Mouse (Mus musculus) CH12.LX (cell line): ENCODE results near the gene Mdc1. TPM values are rescaled to one million over a fixed set of nuclear protein-coding genes. Genes with fewer than 3 reads are reported as not detected.

Experiments
- DNase-seq: peaks from one replicate; pipeline ENCODE4 v3.0.0-alpha.2; 2013; ENCODE audit errors: extremely low read depth
- H3K27ac ChIP-seq: 2 replicates; pipeline ENCODE4 v1.5.1; 2012; ENCODE audit warnings: low read depth, mild to moderate bottlenecking, control low read depth, moderate library complexity; ENCODE audit not compliant: insufficient read depth
- H3K27me3 ChIP-seq: replicated peaks from 2 replicates; pipeline ENCODE3; 2012; ENCODE audit warnings: inconsistent platforms
- H3K36me3 ChIP-seq, 2 experiments: replicated peaks in 1 of 2; 2 replicates each; pipeline versions ENCODE3 to v1.6.1; 2012; ENCODE audit warnings: inconsistent platforms in 1 of 2, low read length in 1 of 2, mild to moderate bottlenecking in 1 of 2, mixed read lengths in 1 of 2, moderate library complexity in 1 of 2; ENCODE audit not compliant: control insufficient read depth in 1 of 2, insufficient read depth in 1 of 2
- H3K4me1 ChIP-seq, 2 experiments: 2 replicates each; pipeline ENCODE4 v1.6.1; 2012; ENCODE audit warnings: inconsistent platforms in 1 of 2, moderate library complexity in 1 of 2; ENCODE audit not compliant: insufficient read depth in 2 of 2, control insufficient read depth in 1 of 2
- H3K4me2 ChIP-seq: 2 replicates; pipeline ENCODE4 v1.6.1; 2012; ENCODE audit warnings: low read depth, mild to moderate bottlenecking, control low read depth; ENCODE audit not compliant: poor library complexity, insufficient read depth, severe bottlenecking
- H3K4me3 ChIP-seq, 3 experiments: fragments of 150-350 bp in 1 of 3; sonication (generic) in 1 of 3; replicated peaks in 1 of 3; 2 replicates each; pipeline versions ENCODE3 to v1.5.1; 2011 to 2012; ENCODE audit warnings: low read depth in 2 of 3, low read length in 2 of 3, mild to moderate bottlenecking in 2 of 3, moderate library complexity in 2 of 3, control low read depth in 1 of 3, improper control_type of control experiment in 1 of 3, inconsistent platforms in 1 of 3, mixed read lengths in 1 of 3; ENCODE audit not compliant: poor library complexity in 1 of 3
- H3K79me2 ChIP-seq: replicated peaks from 2 replicates; pipeline ENCODE4 v1.6.1; 2012; ENCODE audit warnings: mild to moderate bottlenecking, moderate library complexity; ENCODE audit not compliant: control insufficient read depth, poor library complexity, insufficient read depth, severe bottlenecking; ENCODE audit errors: extremely low read depth
- H3K9ac ChIP-seq: 2 replicates; pipeline ENCODE4 v1.6.1; 2012; ENCODE audit warnings: low read depth, mild to moderate bottlenecking, control low read depth, moderate library complexity; ENCODE audit not compliant: insufficient read depth
- H3K9me3 ChIP-seq: replicated peaks from 2 replicates; pipeline ENCODE3; 2012; ENCODE audit warnings: low read length, inconsistent platforms, mixed read lengths
- E2F4 ChIP-seq: IDR thresholded peaks from 2 replicates; pipeline ENCODE4 v1.6.1; 2011; ENCODE audit warnings: low read depth, low read length, improper control_type of control experiment; ENCODE audit not compliant: insufficient replicate concordance
- EP300 ChIP-seq: IDR thresholded peaks from 2 replicates; pipeline ENCODE4 v1.6.1; 2011; ENCODE audit warnings: low read length, improper control_type of control experiment
- ETS1 ChIP-seq: conservative IDR thresholded peaks from 2 replicates; pipeline ENCODE4 v1.6.1; 2012; ENCODE audit warnings: low read depth, mild to moderate bottlenecking, inconsistent platforms, low read length, improper control_type of control experiment, moderate library complexity
- KAT2A ChIP-seq: IDR thresholded peaks from 2 replicates; pipeline ENCODE4 v1.6.1; 2012; ENCODE audit warnings: low read length, improper control_type of control experiment, inconsistent platforms; ENCODE audit not compliant: insufficient replicate concordance
- MAX ChIP-seq: IDR thresholded peaks from 2 replicates; pipeline ENCODE4 v1.6.1; 2011; ENCODE audit warnings: low read length, improper control_type of control experiment
- MYC ChIP-seq: IDR thresholded peaks from 2 replicates; pipeline ENCODE4 v1.6.1; 2011; ENCODE audit warnings: low read depth, mild to moderate bottlenecking, improper control_type of control experiment, low read length
- NELFE ChIP-seq: IDR thresholded peaks from 2 replicates; pipeline ENCODE4 v1.6.1; 2011; ENCODE audit warnings: low read depth, low read length, improper control_type of control experiment
- PAX5 ChIP-seq: IDR thresholded peaks from 2 replicates; pipeline ENCODE4 v1.6.1; 2012; ENCODE audit warnings: low read length, inconsistent platforms, mixed read lengths
- POLR2A ChIP-seq: IDR thresholded peaks from 2 replicates; pipeline ENCODE4 v1.6.1; 2011; ENCODE audit warnings: low read depth, mild to moderate bottlenecking, improper control_type of control experiment, low read length
- POLR2AphosphoS2 ChIP-seq: IDR thresholded peaks from 2 replicates; pipeline ENCODE4 v1.6.1; 2011; ENCODE audit warnings: low read depth, low read length, improper control_type of control experiment
- RAD21 ChIP-seq: IDR thresholded peaks from 2 replicates; pipeline ENCODE4 v1.6.1; 2011; ENCODE audit warnings: low read depth, mild to moderate bottlenecking, low read length, improper control_type of control experiment, moderate library complexity
- TCF12 ChIP-seq: IDR thresholded peaks from 2 replicates; pipeline ENCODE4 v1.6.1; 2014; ENCODE audit warnings: low read depth, mild to moderate bottlenecking, inconsistent platforms, low read length, improper control_type of control experiment
- UBTF ChIP-seq: IDR thresholded peaks from 2 replicates; pipeline ENCODE4 v1.6.1; 2012; ENCODE audit warnings: low read depth, mild to moderate bottlenecking, inconsistent platforms, low read length, improper control_type of control experiment, moderate library complexity
- USF1 ChIP-seq: IDR thresholded peaks from 2 replicates; pipeline ENCODE4 v1.6.1; 2014; ENCODE audit warnings: low read depth, mild to moderate bottlenecking, inconsistent platforms, low read length, improper control_type of control experiment
- ZNF384 ChIP-seq: IDR thresholded peaks from 2 replicates; pipeline ENCODE4 v1.6.1; 2012; ENCODE audit warnings: low read depth, low read length, improper control_type of control experiment, inconsistent platforms
- dilution Hi-C: fragments of 300-500 bp; cut with MboI; formaldehyde crosslinking; loops from 2 replicates; pipeline ENCODE4 v1.14.3; 2020; ENCODE audit warnings: low sequenced_read_pairs; ENCODE audit not compliant: extremely low pct_unique_long_range_greater_than_20kb, extremely low pct_ligation_motif_present
- in situ Hi-C: fragments of 300-500 bp; cut with MboI; formaldehyde crosslinking; loops from 3 replicates; pipeline ENCODE4 v1.14.3; 2019; ENCODE audit warnings: low sequenced_read_pairs, low pct_ligation_motif_present, low pct_unique_long_range_greater_than_20kb, mixed read lengths
- polyA plus RNA-seq: library from polyadenylated mRNA; unstranded; fragments of >175 nt; gene quantifications from 2 replicates; pipeline ENCODE4 v1.2.1, GENCODE M21; 2012; ENCODE audit warnings: low read depth; ENCODE audit not compliant: insufficient read length
- total RNA-seq, 2 experiments: library from RNA; depleted of rRNA; stranded (reverse); fragments of 300-350 nt in 1 of 2; fragments of >200 nt in 1 of 2; gene quantifications; 2 replicates each; pipeline ENCODE4 v1.2.3; 2012 to 2014

The Mdc1 gene
- total and polyA plus RNA-seq, 3 experiments = 3.3 to 15.7 (median 8.2) TPM

- DNase-seq = peak; percentile 73
- peak overlapping the region; percentile 68 for H3K4me2 ChIP-seq
- dilution Hi-C loops (no loop called here), in situ Hi-C loops (no loop called here)
- peak overlapping the region; percentile 18 to 87 (median 36) for H3K4me3 ChIP-seq
- TF ChIP-seq RAD21 (no peak), POLR2AphosphoS2 (0 out of 2 replicates have a peak, but pooled peaks have one; percentile 26), PAX5 (no peak), TCF12 (no peak), EP300 (0 out of 2 replicates have a peak, but pooled peaks have one; percentile 7), MYC (peak; percentile 66; the same call in 1 of the 2 replicates), NELFE (no peak), ETS1 (no peak), POLR2A (peak; percentile 42; the same call in 1 of the 2 replicates), USF1 (no peak), KAT2A (0 out of 2 replicates have a peak, but pooled peaks have one; percentile 47), UBTF (no peak), E2F4 (no peak), ZNF384 (no peak), MAX (no peak)
- H3K79me2 ChIP-seq = peaks cover 9% of the 10 kb centered on the region
- peaks cover 17 to 58% of the 10 kb centered on the region in 2 experiments for H3K36me3 ChIP-seq
- peak overlapping the region; percentile 41 for H3K9ac ChIP-seq
- H3K9me3 ChIP-seq = no peaks in the 10 kb centered on the region
- peak overlapping the region; percentile 87 for H3K27ac ChIP-seq
- peaks cover 7 to 23% of the 10 kb centered on the region in 2 experiments for H3K4me1 ChIP-seq
- no peaks in the 10 kb centered on the region for H3K27me3 ChIP-seq
Measured at GRCm38 (mm10) chr17:35897644-35898573, 56.6 kb downstream of the Mdc1 start.

- Histone ChIP-seq H3K4me2 (no peak overlapping the region), H3K4me3 (no peak overlapping the region), H3K27me3 (no peaks in the 10 kb centered on the region), H3K79me2 (peaks cover 6% of the 10 kb centered on the region), H3K27ac (no peak overlapping the region), H3K36me3 (peaks cover 18 to 58% of the 10 kb centered on the region in 2 experiments), H3K9ac (no peak overlapping the region), H3K4me1 (peaks cover 5 to 23% of the 10 kb centered on the region in 2 experiments), H3K9me3 (no peaks in the 10 kb centered on the region)
- in situ Hi-C loops = no loop called here
- no peak for DNase-seq
- dilution Hi-C loops = no loop called here
- TF ChIP-seq USF1 (no peak), POLR2AphosphoS2 (no peak)
Measured at GRCm38 (mm10) chr17:35900636-35901035, 59.3 kb downstream of the Mdc1 start.
